Mouse (Mus musculus) G1E (cell line): ENCODE results near the gene BC030500. TPM values are rescaled to one million over a fixed set of nuclear protein-coding genes. Genes with fewer than 3 reads are reported as not detected.

Source experiments
- ATAC-seq: 2 replicates; pipeline ENCODE4 v1.8.0; 2016; ENCODE audit warnings: mild to moderate bottlenecking; ENCODE audit not compliant: insufficient number of reproducible peaks, poor library complexity, low FRiP score, severe bottlenecking; ENCODE audit errors: extremely low read depth
- DNase-seq: peaks from one replicate; pipeline ENCODE4 v3.0.0; 2012; ENCODE audit warnings: low spot score
- H3K27me3 ChIP-seq: 2 replicates; pipeline ENCODE4 v1.6.1; 2012; ENCODE audit warnings: mild to moderate bottlenecking, low read length, inconsistent platforms; ENCODE audit not compliant: insufficient read depth
- H3K36me3 ChIP-seq: replicated peaks from 2 replicates; pipeline ENCODE3; 2012; ENCODE audit warnings: mild to moderate bottlenecking, inconsistent platforms
- H3K4me1 ChIP-seq: 2 replicates; pipeline ENCODE4 v1.6.1; 2012; ENCODE audit warnings: low read depth, low read length, inconsistent platforms, mixed read lengths; ENCODE audit not compliant: insufficient read depth
- H3K4me3 ChIP-seq: 2 replicates; pipeline ENCODE4 v1.5.1; 2012; ENCODE audit warnings: low read depth, mild to moderate bottlenecking, inconsistent platforms, low read length, moderate library complexity, mixed read lengths
- H3K9me3 ChIP-seq: replicated peaks from 2 replicates; pipeline ENCODE4 v1.6.1; 2012; ENCODE audit warnings: inconsistent platforms
- CTCF ChIP-seq: IDR thresholded peaks from 2 replicates; pipeline ENCODE4 v1.5.1; 2012; ENCODE audit warnings: low read depth, low read length, inconsistent platforms, mixed read lengths
- GATA1 ChIP-seq: IDR thresholded peaks from 2 replicates; pipeline ENCODE4 v1.6.1; 2012; ENCODE audit warnings: borderline replicate concordance, low read length, inconsistent platforms, mixed read lengths
- GATA2 ChIP-seq: IDR thresholded peaks from 2 replicates; pipeline ENCODE4 v1.6.1; 2012; ENCODE audit warnings: low read depth, low read length, inconsistent platforms, borderline replicate concordance
- POLR2AphosphoS5 ChIP-seq: IDR thresholded peaks from 2 replicates; pipeline ENCODE4 v1.6.1; 2012; ENCODE audit warnings: low read depth, low read length, inconsistent platforms; ENCODE audit not compliant: insufficient replicate concordance
- TAL1 ChIP-seq: conservative IDR thresholded peaks from 2 replicates; pipeline ENCODE4 v1.6.1; 2012; ENCODE audit warnings: low read depth, low read length, inconsistent platforms, mixed read lengths
- polyA plus RNA-seq: library from polyadenylated mRNA; stranded (reverse); fragments of >175 nt; gene quantifications from 2 replicates; pipeline ENCODE4 v1.2.3, GENCODE M21; 2012
- total RNA-seq, 2 experiments: library from RNA; stranded (forward) in 1 of 2; stranded (reverse) in 1 of 2; fragments of 200-1000 nt in 1 of 2; fragments of >200 nt in 1 of 2; fragmentation: Nextera tagmentation in 1 of 2; gene quantifications; 2 replicates each; pipeline ENCODE4 v1.2.3; 2014 to 2017

BC030500 gene
- total RNA-seq (2014; fragmentation: Nextera tagmentation) (not detected in 2 replicates), total RNA-seq (2017) (not detected in 2 replicates), polyA plus RNA-seq (not detected in 2 replicates)

GRCm38 (mm10) chr8:58911677-58912076 lies at the start of gene BC030500:
TSS of gene BC030500 (plus strand) at chr8:58911755.
- Histone ChIP-seq H3K4me3 (no peak within 1 kb of the TSS), H3K9me3 (no peaks in the 10 kb centered on the region), H3K36me3 (no peaks in the 10 kb centered on the region), H3K27me3 (peaks cover 8% of the 10 kb centered on the region; the same call in 1 of the 2 replicates), H3K4me1 (no peaks in the 10 kb centered on the region)
- no peak for ATAC-seq
- DNase-seq, result no peak
- TF ChIP-seq GATA1 (no peak), CTCF (no peak), TAL1 (no peak), GATA2 (no peak)

DNA sequence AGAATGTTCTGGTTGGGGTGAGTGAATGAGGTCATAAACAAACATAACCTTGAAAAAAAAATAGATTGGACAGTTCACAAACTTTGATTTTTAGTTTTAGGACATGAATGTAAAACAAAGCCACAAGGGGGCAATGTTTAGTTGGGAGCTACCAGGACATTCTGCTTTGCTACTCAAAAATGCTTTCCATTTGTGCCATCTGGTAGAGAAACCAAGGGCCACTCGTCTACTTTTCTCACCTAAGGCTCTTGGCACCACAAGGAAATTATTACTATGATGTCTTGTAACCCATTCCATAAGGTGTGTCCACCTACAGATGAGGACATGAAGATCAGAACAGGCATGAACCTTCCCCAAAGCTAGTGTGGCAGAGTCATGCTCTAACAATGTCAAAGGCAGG lies 25.1 kb upstream of the BC030500 start:
- ATAC-seq, result peak; percentile 28; the same call in 1 of the 2 replicates
- Histone ChIP-seq H3K36me3 (no peaks in the 10 kb centered on the region), H3K4me1 (no peaks in the 10 kb centered on the region), H3K9me3 (no peaks in the 10 kb centered on the region), H3K4me3 (no peak overlapping the region), H3K27me3 (no peaks in the 10 kb centered on the region)
- TF ChIP-seq POLR2AphosphoS5, result no peak
- TF ChIP-seq GATA2, result no peak
- no peak for TF ChIP-seq GATA1
- TF ChIP-seq CTCF, result peak; percentile 3; the same call in 1 of the 2 replicates
- no peak for TF ChIP-seq TAL1
- DNase-seq, result no peak

DNA sequence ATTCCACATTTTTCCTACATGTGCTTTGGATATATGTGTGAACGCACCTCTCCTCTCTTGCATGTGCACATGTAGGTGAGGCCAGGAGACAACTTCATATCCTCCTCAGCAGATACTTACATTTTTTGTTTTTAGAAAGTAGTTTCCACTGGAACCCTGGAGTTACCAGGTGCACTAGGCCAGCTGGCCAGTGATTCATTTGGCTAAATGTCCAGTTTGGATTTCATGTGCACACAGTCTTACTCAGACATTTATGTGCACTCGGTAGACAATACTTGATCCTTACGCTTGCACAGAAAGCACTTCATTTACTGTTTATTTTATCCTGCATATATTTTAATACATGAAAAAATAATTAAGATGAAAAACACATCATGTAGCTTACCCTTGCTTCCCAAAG lies 21.0 kb upstream of the BC030500 start:
- ATAC-seq (no peak), DNase-seq (no peak)
- Histone ChIP-seq H3K4me1 (no peaks in the 10 kb centered on the region), H3K36me3 (no peaks in the 10 kb centered on the region), H3K27me3 (no peaks in the 10 kb centered on the region), H3K4me3 (no peak overlapping the region), H3K9me3 (no peaks in the 10 kb centered on the region)
- TF ChIP-seq POLR2AphosphoS5, result no peak
- TF ChIP-seq GATA2, result no peak

GRCm38 (mm10) chr8:58895960-58896359 lies 15.6 kb upstream of the BC030500 start:
- no peak overlapping the region for H3K4me3 ChIP-seq
- ATAC-seq (no peak), DNase-seq (no peak)
- H3K36me3 ChIP-seq, result no peaks in the 10 kb centered on the region
- no peaks in the 10 kb centered on the region for H3K27me3 ChIP-seq
- no peak for TF ChIP-seq GATA2
- TF ChIP-seq GATA1, result no peak
- no peak for TF ChIP-seq POLR2AphosphoS5
- TF ChIP-seq TAL1, result no peak
- no peak for TF ChIP-seq CTCF
- no peaks in the 10 kb centered on the region for H3K9me3 ChIP-seq
- no peaks in the 10 kb centered on the region for H3K4me1 ChIP-seq

DNA sequence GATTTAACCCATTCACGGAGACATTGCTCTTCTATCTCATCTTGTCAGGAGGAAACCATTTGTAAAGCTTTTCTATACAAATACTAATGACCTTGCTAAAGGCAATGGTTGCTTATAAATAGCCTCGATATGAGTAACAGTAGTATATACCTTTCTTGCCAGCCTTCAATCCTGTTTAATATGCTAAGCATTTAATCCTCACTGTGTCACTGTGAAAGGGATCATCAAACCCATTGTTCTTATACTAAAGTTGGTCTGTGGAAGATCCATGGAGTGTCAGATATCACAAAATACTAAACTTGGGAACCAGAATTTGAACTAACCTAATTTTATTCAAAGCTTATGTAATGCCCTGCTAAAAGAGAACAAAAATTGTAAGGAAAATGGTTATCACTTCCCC lies 7.1 kb upstream of the BC030500 start:
- Histone ChIP-seq H3K36me3 (no peaks in the 10 kb centered on the region), H3K4me1 (no peaks in the 10 kb centered on the region)
- no peak for DNase-seq

GRCm38 (mm10) chr8:58912196-58912839 lies 763 bp downstream of the BC030500 start, which contains the start of gene Galntl6:
TSS of gene Galntl6 (minus strand) at chr8:58912640.
- no peak within 1 kb of the TSS for H3K4me3 ChIP-seq
- H3K9me3 ChIP-seq, result no peaks in the 10 kb centered on the region
- peaks cover 8% of the 10 kb centered on the region; the same call in 1 of the 2 replicates for H3K27me3 ChIP-seq
- no peaks in the 10 kb centered on the region for H3K36me3 ChIP-seq
- TF ChIP-seq GATA2 (no peak), POLR2AphosphoS5 (no peak), CTCF (no peak), GATA1 (no peak), TAL1 (no peak)
- ATAC-seq (no peak), DNase-seq (no peak)
- H3K4me1 ChIP-seq, result no peaks in the 10 kb centered on the region

More for the DNA sequence above, 7.1 kb upstream of the BC030500 start:
- TF ChIP-seq CTCF (no peak), GATA2 (no peak), GATA1 (no peak), POLR2AphosphoS5 (no peak), TAL1 (no peak)
- no peaks in the 10 kb centered on the region for H3K27me3 ChIP-seq
- ATAC-seq, result no peak
- H3K4me3 ChIP-seq, result no peak overlapping the region
- H3K9me3 ChIP-seq, result no peaks in the 10 kb centered on the region
